Mouse (Mus musculus): ENCODE data around the gene Kiss1r. TPM values are rescaled to one million over a fixed set of nuclear protein-coding genes. Genes with fewer than 3 reads are reported as not detected.

Gene Kiss1r
- total RNA-seq, 2 experiments from 2014 or later = 0.41 to 0.43 TPM

DNA sequence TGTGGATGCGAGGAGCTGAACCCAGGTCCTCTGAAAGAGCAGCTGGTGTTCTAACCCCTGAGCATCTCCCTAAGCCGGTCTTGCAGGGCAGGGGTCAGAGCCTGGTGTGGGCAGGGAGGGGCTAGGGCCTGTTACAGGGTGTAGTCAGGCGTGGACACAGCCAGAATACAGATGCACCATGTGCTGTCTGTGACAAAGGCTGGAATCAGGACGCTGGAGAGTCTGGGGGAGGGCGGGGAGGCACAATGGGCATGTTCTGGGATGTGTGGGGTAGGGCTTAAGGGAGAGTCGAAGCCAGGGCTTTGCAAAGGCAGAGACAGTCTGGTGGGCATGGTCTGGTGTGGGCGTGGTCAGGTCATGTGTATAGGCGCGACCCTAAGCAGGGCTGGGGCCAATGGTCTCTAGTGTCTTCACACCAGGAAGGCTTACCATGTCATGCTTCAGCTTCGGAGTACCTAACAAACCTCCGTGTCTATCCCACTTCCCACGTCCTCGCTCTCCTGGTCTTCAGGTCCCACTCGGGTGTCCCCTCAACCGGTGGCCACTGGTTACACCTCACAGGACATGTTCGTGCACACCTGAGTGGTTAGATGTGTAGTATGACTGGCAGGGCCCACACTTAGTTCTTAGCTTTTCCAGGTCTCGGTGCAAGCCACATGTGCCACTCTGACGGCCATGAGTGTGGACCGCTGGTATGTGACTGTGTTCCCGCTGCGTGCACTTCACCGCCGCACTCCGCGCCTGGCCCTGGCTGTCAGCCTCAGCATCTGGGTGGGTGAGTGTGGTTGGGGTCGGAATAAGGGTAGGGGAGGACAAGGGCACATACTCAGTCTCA lies 3.5 kb downstream of the Kiss1r start:
- DNase-seq = no peak
- intact Hi-C loops (cut with DNase I) = no loop called here

DNA sequence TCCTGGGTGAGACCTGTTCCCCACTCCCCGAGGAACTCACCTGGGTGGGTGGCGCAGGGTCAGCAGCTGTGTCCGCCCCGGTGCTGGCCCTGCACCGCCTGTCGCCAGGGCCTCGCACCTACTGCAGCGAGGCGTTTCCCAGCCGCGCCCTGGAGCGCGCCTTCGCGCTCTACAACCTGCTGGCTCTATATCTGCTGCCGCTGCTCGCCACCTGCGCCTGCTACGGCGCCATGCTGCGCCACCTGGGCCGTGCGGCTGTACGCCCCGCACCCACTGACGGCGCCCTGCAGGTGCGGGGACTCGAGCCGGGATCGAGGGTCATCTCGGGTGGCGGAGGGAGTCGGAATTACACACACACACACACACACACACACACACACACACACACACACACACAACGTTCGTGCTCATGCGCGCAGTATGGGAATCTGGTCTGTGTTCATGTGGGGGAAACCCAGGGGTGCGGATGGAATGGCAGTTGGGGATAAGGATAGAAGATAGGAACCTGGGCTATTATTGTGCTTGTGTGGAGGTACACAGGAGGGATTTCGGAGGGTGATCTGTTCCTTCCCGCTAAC lies 4.3 kb downstream of the Kiss1r start, which contains the start of gene R3hdm4:
TSS of gene R3hdm4 (minus strand) at position 251 of the 578 bp plus-strand sequence.
- no peak for DNase-seq
- intact Hi-C loops (cut with DNase I) = no loop called here

DNA sequence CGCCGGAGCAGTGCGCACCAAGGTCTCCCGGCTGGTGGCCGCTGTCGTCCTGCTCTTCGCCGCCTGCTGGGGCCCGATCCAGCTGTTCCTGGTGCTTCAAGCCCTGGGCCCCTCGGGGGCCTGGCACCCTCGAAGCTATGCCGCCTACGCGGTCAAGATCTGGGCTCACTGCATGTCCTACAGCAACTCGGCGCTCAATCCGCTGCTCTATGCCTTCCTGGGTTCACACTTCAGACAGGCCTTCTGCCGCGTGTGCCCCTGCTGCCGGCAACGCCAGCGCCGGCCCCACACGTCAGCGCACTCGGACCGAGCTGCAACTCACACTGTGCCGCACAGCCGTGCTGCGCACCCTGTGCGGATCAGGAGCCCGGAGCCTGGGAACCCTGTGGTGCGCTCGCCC lies 4.8 kb downstream of the Kiss1r start:
- intact Hi-C loops (cut with DNase I) = no loop called here
- peak in 1 of 2 experiments; percentile 26 for DNase-seq

- DNase-seq = peak; percentile 95 to 97
- intact Hi-C loops (cut with DNase I) = loop anchor here (1.0 kb wide), 3 partner anchors 33 to 90 kb away; no protein-coding TSS in a partner anchor
These were observed 8.4 kb downstream of the Kiss1r start for GRCm38 (mm10) chr10:79924998-79925784.

DNA sequence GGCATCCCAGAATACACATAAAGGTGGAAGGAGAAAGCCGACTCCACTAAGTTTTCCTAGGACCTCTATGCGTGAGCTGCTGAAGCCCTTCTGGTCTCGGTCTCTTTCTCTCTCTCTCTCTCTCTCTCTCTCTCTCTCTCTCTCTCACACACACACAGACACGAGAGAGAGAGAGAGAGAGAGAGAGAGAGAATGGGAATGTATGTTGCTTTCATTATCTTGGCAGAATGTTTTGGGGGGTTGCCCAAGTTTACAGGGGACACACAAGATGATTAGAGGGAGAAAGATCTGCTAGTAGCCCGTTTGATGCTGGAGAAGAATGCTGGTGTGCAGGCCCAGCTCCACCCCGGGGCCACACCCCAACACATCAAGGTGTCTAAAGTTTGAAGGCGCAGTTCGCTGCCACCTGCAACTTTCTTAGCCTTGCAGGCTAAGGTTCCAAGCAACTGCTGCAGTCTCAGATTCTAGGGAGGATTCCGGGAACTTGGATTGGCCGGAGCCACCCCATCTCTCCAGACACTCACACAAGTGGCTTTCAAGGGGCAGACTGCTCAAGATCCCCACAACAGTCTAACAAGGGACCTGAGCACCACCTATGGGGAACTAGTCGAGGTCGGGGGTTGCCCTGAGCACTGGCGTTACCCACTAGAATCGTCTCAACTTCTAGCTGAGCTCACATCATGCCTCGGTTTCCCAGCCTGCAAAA lies 9.2 kb downstream of the Kiss1r start:
- no peak for DNase-seq
- intact Hi-C loops (cut with DNase I) = loop anchor here (1.0 kb wide), 3 partner anchors 32 to 91 kb away; no protein-coding TSS in a partner anchor

GRCm38 (mm10) chr10:79926491-79927323 lies 9.9 kb downstream of the Kiss1r start, which contains the start of gene Arid3a:
Gene Arid3a (plus strand): TSS chr10:79927043.
- DNase-seq = peak; percentile 89 to 93
- intact Hi-C loops (cut with DNase I) = no loop called here

- intact Hi-C loops (cut with DNase I) = no loop called here
These were observed 10.7 kb downstream of the Kiss1r start for GRCm38 (mm10) chr10:79927324-79928029.

GRCm38 (mm10) chr10:79928030-79928694 lies 11.4 kb downstream of the Kiss1r start:
- DNase-seq = no peak
- intact Hi-C loops (cut with DNase I) = no loop called here

More at GRCm38 (mm10) chr10:79927324-79928029, 10.7 kb downstream of the Kiss1r start:
- DNase-seq = peak; percentile 55 to 57

DNA sequence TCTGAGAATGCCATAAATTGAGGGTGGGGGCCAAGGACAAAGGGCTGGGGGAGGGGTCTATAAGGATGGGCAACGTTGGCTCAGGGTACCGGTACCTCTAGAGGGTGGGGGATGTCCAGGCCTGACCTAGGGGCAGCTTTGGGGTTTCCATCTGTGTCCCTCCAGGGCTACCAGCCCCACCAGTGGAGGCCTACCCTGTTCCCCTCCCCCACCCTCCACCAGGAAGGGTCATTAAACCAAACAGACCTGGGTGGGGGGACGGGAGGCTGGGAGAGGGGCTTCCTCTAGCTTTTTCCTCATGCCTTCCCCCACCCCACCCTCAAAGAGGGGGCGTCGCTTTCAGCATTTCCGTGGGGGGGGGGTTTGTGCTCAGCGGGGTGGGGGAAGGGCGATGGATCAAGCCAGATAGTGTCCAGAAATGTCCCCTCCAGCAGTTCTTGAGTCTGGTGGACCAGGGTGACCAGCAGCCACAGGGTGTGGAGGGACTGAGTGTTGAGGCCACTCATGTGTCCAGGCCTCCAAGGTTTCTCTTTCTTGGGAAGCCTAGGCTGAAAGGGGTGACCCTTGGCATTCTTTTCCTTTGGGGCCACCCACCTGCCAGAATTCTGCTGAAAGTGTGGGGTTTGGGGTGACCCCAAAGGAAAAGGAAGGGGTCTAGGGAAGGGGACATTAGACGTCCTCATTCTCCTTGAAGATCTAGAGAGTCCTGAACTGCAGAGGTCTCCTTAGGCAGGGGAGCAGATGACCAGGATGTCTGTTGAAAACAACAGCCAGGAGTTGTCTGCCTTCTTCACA lies 12.3 kb downstream of the Kiss1r start:
- intact Hi-C loops (cut with DNase I) = no loop called here

DNA sequence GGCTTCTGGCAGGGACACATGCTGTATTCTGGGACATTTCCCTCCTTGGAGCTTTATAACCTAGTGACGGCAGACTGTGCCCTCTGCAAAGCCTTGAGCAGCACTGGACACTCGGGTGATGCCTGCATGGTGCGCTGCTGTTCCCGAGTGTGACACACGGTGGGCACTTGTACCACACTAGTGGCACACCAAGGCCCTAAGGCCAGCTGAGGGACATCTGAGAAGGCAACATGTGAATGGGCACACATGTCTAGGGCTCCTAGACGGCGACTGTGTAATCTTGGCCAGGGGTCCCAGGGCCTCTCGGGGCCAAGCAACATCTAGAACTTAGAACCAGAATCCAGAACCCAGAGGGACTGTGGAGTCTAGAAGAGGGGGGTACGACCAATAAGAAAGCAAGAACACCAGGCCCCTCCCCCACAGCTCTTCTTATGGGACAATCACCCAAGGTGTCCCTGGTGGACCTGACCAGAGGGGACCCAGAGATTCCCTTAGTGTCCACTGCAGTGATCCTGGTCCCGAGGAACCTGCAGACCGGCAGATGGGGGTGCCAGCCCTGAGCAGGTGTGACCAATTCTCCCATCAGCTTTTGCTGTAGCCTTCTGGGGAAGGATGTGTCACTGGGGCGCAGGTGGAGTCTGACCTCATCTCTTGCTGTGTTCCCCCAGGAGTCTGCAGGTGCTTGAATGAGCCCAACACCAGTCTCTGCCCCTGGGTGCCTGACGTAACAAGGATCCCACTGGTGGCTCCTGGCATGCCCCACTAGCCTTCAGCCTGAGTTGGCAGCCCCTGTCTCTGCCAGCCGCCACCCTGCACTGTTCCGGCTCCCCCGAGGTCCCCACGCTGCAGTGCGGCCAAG lies 13.4 kb downstream of the Kiss1r start:
- DNase-seq = no peak
- intact Hi-C loops (cut with DNase I) = no loop called here

More for the DNA sequence above, 12.3 kb downstream of the Kiss1r start:
- no peak for DNase-seq

DNA sequence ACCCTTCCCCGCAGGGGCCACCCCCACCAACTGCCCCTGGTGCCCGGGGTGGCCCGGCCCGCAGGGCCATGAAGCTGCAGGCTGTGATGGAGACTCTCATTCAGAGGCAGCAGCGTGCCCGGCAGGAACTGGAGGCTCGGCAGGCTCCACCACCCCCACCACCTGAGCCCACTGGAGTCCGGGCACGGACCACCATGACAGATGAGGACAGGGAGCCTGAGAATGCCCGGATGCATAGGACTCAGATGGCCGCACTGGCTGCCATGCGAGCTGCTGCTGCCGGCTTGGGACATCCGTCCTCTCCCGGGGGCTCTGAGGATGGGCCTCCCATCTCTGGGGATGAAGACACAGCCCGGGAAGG lies 14.0 kb downstream of the Kiss1r start:
- intact Hi-C loops (cut with DNase I) = no loop called here

GRCm38 (mm10) chr10:79931797-79932196 lies 15.0 kb downstream of the Kiss1r start:
- DNase-seq = no peak
- intact Hi-C loops (cut with DNase I) = no loop called here

More for the DNA sequence above, 14.0 kb downstream of the Kiss1r start:
- DNase-seq = no peak

- intact Hi-C loops (cut with DNase I) = no loop called here
- DNase-seq = peak; percentile 79 to 85
These were observed 16.0 kb downstream of the Kiss1r start for GRCm38 (mm10) chr10:79932736-79933135.

DNA sequence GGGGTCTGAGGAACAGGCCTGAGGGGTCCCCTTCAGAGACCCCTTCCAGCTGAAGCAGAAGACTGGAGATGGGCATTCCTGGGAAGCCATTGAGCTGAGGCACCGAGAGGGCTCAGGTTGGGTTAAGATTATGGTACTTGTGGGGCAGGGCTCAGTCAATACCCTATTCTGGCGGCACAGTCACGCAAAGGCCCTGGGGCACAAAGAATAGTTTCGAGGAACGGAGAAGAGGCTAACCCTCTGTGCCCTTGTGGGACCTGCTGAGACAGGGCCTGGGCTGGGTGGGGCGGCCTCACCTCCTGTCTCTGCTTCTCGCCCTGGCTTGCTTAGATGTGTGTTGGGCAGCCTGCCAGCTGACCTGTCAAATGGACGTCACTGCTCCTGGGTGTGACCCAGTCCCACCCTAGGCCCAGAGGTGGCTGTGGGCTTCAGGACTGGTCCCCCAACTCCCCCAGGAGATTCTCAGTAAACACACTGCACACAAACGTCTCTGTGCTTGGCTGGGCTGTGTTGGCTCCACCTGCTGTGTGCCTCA lies 16.4 kb downstream of the Kiss1r start:
- DNase-seq = peak in 1 of 2 experiments; percentile 34

GRCm38 (mm10) chr10:79933861-79934260 lies 17.1 kb downstream of the Kiss1r start:
- intact Hi-C loops (cut with DNase I) = no loop called here
- no peak for DNase-seq

More for the DNA sequence above, 16.4 kb downstream of the Kiss1r start:
- intact Hi-C loops (cut with DNase I) = no loop called here

- DNase-seq = peak; percentile 88 to 91
- intact Hi-C loops (cut with DNase I) = no loop called here
These were observed 17.5 kb downstream of the Kiss1r start for GRCm38 (mm10) chr10:79934272-79934721.
